Mouse (Mus musculus) fat pad, adult 2 months (tissue): ENCODE results near the gene Slc35e1.

Source experiments
- DNase-seq: peaks from one replicate; pipeline ENCODE4 v3.0.0-alpha.2; 2011; ENCODE audit warnings: low read depth, low spot score; ENCODE audit errors: extremely low read depth

Slc35e1 gene

GRCm38 (mm10) chr8:72487014-72487413 is 5.4 kb downstream of the Slc35e1 start:
- no peak for DNase-seq

GRCm38 (mm10) chr8:72485456-72486199 is 6.8 kb downstream of the Slc35e1 start:
- DNase-seq = no peak

DNA sequence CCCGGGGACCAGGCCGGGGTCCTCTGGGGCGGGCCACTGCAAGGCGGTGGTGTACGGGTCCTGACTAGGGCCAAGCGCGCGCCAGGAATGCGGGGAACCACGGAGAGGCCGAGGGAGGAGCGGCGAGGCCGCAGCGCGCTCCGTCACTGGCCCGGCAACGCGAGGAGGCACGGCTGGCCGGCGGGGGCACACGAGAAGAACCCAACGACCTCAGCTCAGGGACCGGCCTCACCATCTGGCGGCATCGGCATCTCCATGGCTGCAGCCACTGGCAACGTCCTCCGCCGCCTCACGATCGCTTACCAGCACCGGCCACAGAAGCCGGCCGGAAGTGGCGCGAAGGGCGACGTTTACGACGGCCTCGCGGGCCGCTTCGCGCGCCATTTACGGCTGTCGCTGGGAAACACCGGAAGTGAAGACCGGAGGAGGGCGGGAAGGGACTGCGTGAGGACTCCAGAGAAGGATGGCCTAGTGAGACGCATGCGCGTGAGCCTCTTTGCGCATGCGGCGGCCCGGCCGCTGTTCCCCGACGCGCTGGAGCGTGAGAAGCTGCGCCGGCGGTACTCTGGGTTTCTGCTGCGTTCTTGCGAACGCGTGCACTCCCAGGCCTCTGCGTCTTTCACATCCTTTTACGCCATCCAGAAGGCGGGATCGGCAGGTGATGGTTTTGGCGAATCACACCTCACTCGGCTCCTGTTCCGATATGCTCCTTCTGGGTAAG is 17.4 kb downstream of the Slc35e1 start, which contains the start of gene Cherp:
TSS of gene Cherp (minus strand) at position 401 of the 721 bp plus-strand sequence.
- peak; percentile 76 for DNase-seq

- no peak for DNase-seq
Observed at GRCm38 (mm10) chr8:72470684-72471083, 21.7 kb downstream of the Slc35e1 start.

DNA sequence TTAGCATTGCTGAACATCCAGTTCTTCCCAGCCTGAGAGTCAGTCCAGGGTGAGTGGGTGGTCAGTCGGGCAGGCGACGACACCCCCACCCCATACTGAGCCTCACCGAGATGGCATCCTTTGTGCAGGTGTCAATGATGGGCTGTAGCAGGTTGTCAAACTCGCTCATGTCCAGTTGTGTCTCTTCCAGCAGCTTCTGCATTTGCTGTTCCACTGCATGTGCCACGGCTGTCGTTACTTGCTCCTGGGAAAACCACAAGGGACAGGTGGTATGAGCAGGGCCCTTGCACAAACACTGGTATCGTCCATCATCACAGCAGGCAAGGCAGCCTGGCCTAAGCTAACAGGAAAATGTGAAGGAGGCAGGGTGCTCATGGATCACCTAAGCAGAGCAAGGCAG is 22.4 kb downstream of the Slc35e1 start:
- no peak for DNase-seq

DNA sequence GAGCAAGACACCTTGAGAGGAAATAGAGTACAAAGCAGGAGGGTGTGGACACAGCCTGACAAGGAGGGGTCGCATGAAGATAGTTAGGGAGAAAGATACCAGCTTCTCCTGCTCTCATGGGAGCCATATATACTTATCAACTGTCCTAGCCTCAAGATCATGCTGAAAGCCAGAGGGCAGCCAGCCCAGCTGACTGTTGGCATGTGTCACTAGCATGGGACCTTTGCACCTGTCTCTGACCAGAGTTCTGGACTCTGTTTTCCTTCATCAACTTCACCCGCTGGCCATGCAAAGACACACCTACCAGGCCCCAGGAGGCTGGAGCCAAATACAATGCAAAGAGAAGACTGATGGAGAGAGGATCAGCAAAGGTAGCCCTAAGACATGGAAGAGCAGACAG is 23.2 kb downstream of the Slc35e1 start:
- no peak for DNase-seq

DNA sequence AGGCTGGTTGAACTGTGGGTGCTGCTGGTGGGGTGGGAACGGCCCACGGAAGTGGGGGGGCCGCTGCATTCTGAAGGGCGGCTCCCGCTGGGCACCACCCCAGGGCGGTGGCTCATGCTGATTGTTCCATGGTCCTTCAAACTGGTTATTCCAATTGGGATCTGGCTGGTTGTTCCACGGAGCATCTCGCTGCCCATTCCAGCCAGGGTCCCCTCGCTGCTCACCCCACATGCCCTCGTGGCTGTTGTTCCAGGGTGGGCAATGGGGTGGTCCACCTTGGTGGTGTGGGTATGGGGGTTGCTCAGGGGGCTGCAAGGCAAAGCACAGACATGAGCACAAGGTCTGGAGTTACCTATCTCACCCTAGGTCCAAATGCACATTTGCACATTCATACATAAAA is 28.2 kb downstream of the Slc35e1 start:
- no peak for DNase-seq

- no peak for DNase-seq
Observed at GRCm38 (mm10) chr8:72459881-72460533, 32.4 kb downstream of the Slc35e1 start.

- DNase-seq = no peak
Observed at GRCm38 (mm10) chr8:72458457-72458856, 34.0 kb downstream of the Slc35e1 start.

GRCm38 (mm10) chr8:72457806-72458205 is 34.6 kb downstream of the Slc35e1 start:
- DNase-seq = no peak

GRCm38 (mm10) chr8:72455317-72455716 is 37.1 kb downstream of the Slc35e1 start:
- DNase-seq = no peak

DNA sequence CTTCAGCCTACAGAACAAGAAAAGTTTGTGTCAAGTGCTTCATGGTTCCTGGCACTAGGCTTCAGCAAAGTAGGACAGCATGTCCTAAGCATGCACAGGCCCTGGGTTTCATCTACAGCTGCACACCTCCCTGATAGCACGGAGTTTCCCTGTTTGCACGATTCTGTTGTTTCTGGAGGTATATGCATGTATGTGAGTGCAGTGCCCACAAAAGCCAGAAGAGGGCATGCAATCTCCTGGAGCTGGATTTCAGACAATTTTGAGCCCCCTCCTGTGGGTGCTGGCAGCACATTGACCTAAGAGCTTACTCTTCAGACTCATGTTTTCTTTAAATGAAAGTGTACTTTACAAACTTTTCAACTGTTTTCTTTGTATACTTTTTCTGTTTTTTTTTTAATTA is 38.5 kb downstream of the Slc35e1 start:
- no peak for DNase-seq

- no peak for DNase-seq
Observed at GRCm38 (mm10) chr8:72451516-72451915, 40.9 kb downstream of the Slc35e1 start.

DNA sequence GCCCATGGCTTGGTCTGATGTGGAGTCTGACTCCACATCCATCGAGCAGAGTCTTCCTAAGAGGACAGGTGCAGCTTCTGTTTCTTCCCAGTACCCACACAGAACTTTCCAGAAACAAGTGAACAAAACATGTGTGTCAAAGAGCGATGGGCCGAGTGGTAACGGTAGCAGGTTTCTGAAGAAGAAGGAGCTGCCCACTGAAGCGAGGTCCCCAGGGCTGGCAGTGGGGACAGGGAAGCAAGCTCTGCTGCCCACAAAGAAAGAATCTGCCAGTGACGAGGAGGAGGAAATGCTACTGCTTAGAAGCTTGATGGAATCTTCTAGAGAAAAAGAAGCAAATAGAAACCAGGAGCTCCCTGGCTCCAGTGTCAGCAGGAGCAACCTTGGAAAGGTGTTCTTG is 47.3 kb downstream of the Slc35e1 start:
- no peak for DNase-seq

- no peak for DNase-seq
Observed at GRCm38 (mm10) chr8:72443994-72444350, 48.4 kb downstream of the Slc35e1 start.

- peak; percentile 71 for DNase-seq
Observed at GRCm38 (mm10) chr8:72443338-72443993, 48.9 kb downstream of the Slc35e1 start, which contains the start of the genes Calr3 and 1700030K09Rik. Gene Calr3 (minus strand): TSS chr8:72443870. Gene 1700030K09Rik (plus strand): TSS chr8:72443880.

DNA sequence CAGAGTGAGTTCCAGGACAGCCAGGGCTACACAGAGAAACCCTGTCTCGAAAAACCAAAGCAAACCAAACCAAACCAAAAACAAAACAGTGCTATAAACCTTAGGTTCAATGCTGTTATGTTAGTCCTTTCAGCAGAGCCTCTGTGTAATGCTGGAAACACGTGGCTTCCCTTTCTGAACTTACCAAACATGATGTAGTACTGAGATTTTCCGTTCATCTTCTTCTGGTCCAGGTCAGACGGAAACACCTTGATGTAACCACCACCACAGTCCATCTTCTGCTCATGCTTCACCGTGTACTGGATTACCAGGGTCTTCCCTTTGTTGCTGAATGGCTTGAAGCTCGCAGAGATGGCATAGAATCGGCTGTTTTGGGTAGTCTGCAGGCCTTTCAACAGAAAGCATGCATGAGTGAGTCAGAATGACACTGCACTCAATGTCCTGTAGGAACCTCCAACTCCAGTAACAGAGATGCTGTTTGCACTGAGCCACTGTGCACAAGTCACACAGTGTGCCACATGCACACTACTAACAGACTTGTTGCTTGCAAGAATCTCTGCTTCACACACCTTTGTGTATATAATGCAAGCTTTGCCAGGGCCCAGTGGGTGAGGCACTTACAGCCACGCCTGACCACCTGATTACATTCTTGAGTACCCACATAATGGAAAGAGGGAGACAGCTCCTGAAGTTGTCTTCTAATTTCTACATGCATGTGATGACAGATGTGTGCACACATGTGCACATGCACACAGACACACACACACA is 54.0 kb downstream of the Slc35e1 start:
- no peak for DNase-seq

- DNase-seq = no peak
Observed at GRCm38 (mm10) chr8:72434952-72435351, 57.5 kb downstream of the Slc35e1 start.
